Mouse (Mus musculus): ENCODE measurements around the gene Casp8ap2. TPM values are rescaled to one million over a fixed set of nuclear protein-coding genes. Genes with fewer than 3 reads are reported as not detected.
A peak's percentile ranks its signal among the peaks of the same experiment; 100 is the strongest.

The Casp8ap2 gene
- polyA plus RNA-seq, 1 experiment = 1.8 TPM

DNA sequence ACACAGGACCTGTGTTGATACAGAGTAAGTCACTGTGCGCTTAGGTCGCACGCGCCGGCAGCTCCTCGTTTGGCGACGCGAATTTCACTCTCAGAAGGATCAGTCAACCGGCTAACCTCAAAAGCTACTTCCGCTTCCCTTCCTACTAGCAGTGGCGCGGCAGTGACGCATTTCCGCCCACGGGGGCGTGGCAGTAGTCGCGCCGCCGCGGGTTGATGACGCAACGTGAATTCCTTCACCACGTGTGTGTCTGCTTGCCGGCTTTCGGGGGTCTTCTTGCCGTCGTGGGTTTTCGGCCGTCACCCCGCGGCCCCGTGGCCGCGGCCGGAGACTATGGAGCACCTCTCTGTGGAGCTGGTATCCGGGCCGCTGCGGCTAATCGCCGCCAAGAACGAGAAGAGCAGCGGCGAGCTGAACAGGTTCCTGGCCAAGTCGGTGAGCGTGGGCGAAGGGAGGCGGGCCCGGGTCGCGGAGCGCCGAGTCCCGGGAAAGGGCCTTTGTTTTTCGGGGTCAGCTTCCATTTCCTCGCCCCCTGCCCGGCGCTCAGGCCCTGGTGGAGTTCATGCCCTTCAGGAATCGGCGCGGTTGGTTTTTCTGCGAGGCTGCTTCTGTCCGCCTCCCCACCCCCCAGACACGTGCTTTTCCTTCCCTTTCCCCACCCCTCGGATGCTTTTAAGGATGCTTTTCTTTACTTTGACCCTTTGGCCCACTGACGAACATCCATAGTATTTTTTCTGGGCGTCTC, 41.8 kb downstream of the Casp8ap2 start, which contains the start of gene Mdn1:
Gene Mdn1, plus strand, starts transcription at position 202 of the 745 bp plus-strand sequence.
- TF ChIP-seq E2F4 (IDR thresholded peaks at IDR 0.05; ENCODE audit: insufficient read depth) (no peak), CEBPB (IDR thresholded peaks at IDR 0.05; ENCODE audit: insufficient read depth, poor library complexity, severe bottlenecking) (0 out of 2 replicates have a peak, but pooled peaks have one; percentile 57), USF1 (IDR thresholded peaks at IDR 0.05; ENCODE audit: low read depth) (peak; percentile 32), TCF3 (IDR thresholded peaks at IDR 0.05; ENCODE audit: insufficient read length, low read depth) (no peak), MYOD1 (IDR thresholded peaks at IDR 0.05; ENCODE audit: control insufficient read depth in 1 of 3, insufficient read length in 2 of 3, low read depth in 2 of 3) (peak in 1 of 3 experiments; percentile 12), MAX (IDR thresholded peaks at IDR 0.05; ENCODE audit: low read depth) (no peak), SRF (IDR thresholded peaks at IDR 0.05; ENCODE audit: control insufficient read depth, insufficient read length, low read depth) (peak; percentile 83), TCF12 (IDR thresholded peaks at IDR 0.05; ENCODE audit: insufficient read depth, poor library complexity, severe bottlenecking) (no peak), POLR2AphosphoS2 (IDR thresholded peaks at IDR 0.05; ENCODE audit: insufficient read length, low read depth) (peak; percentile 88), POLR2A (IDR thresholded peaks at IDR 0.05; ENCODE audit: insufficient read length, low read depth) (peak; percentile 75)
- H3ac ChIP-seq (ENCODE audit: control insufficient read depth, insufficient read length) = peak within 1 kb of the TSS; percentile 48
- H3K4me3 ChIP-seq = peak within 1 kb of the TSS; percentile 84
- H3K36me3 ChIP-seq (ENCODE audit: control insufficient read depth, insufficient read depth) = no peaks in the 10 kb centered on the region
- H3K4me2 ChIP-seq (ENCODE audit: low read depth) = peak within 1 kb of the TSS; percentile 98
- H3K27me3 ChIP-seq (ENCODE audit: control insufficient read depth, insufficient read depth, insufficient read length) = no peaks in the 10 kb centered on the region
- peaks cover 51% of the 10 kb centered on the region for H3K79me2 ChIP-seq (ENCODE audit: control insufficient read depth, insufficient read depth)

DNA sequence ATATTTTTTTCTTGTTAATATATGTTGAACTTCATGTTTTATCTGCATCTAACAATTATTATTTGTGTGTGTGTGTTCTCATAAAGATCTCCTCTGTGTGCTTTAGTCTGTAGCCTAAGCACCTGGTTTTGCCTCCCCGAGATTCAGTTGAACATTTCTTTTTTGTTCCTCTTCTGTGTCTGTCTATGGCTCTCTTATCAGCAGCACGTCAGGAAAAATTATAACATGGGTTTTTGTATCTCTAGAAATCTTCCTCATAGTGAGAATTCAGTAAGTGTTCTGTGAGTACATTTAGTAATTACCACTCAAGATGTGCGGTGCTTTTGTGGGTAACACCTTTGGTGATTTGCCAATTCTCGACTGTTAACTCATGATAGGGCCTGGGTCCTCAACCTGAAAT, 50.6 kb downstream of the Casp8ap2 start:
- peaks cover 30% of the 10 kb centered on the region for H3K79me2 ChIP-seq (ENCODE audit: control insufficient read depth, insufficient read depth)
- no peak overlapping the region for H3K4me2 ChIP-seq (ENCODE audit: low read depth)
- H3K4me3 ChIP-seq = no peak overlapping the region
- H3K27me3 ChIP-seq (ENCODE audit: control insufficient read depth, insufficient read depth, insufficient read length) = no peaks in the 10 kb centered on the region
- TF ChIP-seq E2F4 (IDR thresholded peaks at IDR 0.05; ENCODE audit: insufficient read depth) (no peak), POLR2AphosphoS2 (IDR thresholded peaks at IDR 0.05; ENCODE audit: insufficient read length, low read depth) (no peak), SRF (IDR thresholded peaks at IDR 0.05; ENCODE audit: control insufficient read depth, insufficient read length, low read depth) (no peak), POLR2A (IDR thresholded peaks at IDR 0.05; ENCODE audit: insufficient read length, low read depth) (no peak), MYOG (IDR thresholded peaks at IDR 0.05; ENCODE audit: control insufficient read depth in 1 of 3, insufficient read depth in 1 of 3, insufficient read length in 2 of 3, low read depth in 2 of 3) (no peak), USF1 (IDR thresholded peaks at IDR 0.05; ENCODE audit: low read depth) (no peak), REST (IDR thresholded peaks at IDR 0.05; ENCODE audit: insufficient read depth, insufficient read length) (no peak), TCF3 (IDR thresholded peaks at IDR 0.05; ENCODE audit: insufficient read length, low read depth) (no peak), CEBPB (IDR thresholded peaks at IDR 0.05; ENCODE audit: insufficient read depth, poor library complexity, severe bottlenecking) (no peak), MYOD1 (IDR thresholded peaks at IDR 0.05; ENCODE audit: control insufficient read depth in 1 of 3, insufficient read length in 2 of 3, low read depth in 2 of 3) (no peak), MAX (IDR thresholded peaks at IDR 0.05; ENCODE audit: low read depth) (no peak)
- H3K36me3 ChIP-seq (ENCODE audit: control insufficient read depth, insufficient read depth) = peaks cover 32% of the 10 kb centered on the region
- H3ac ChIP-seq (ENCODE audit: control insufficient read depth, insufficient read length) = no peak overlapping the region

- H3K36me3 ChIP-seq (ENCODE audit: control insufficient read depth, insufficient read depth) = peaks cover 38% of the 10 kb centered on the region
- no peak overlapping the region for H3ac ChIP-seq (ENCODE audit: control insufficient read depth, insufficient read length)
- TF ChIP-seq MYOG (IDR thresholded peaks at IDR 0.05; ENCODE audit: control insufficient read depth in 1 of 3, insufficient read depth in 1 of 3, insufficient read length in 2 of 3, low read depth in 2 of 3) (no peak), SRF (IDR thresholded peaks at IDR 0.05; ENCODE audit: control insufficient read depth, insufficient read length, low read depth) (no peak), E2F4 (IDR thresholded peaks at IDR 0.05; ENCODE audit: insufficient read depth) (no peak), TCF12 (IDR thresholded peaks at IDR 0.05; ENCODE audit: insufficient read depth, poor library complexity, severe bottlenecking) (no peak)
- H3K79me2 ChIP-seq (ENCODE audit: control insufficient read depth, insufficient read depth) = peaks cover 14% of the 10 kb centered on the region
- H3K4me3 ChIP-seq = no peak overlapping the region
- H3K27me3 ChIP-seq (ENCODE audit: control insufficient read depth, insufficient read depth, insufficient read length) = no peaks in the 10 kb centered on the region
- H3K4me2 ChIP-seq (ENCODE audit: low read depth) = no peak overlapping the region
Measured at GRCm38 (mm10) chr4:32668291-32668690, 53.0 kb downstream of the Casp8ap2 start.

- Histone ChIP-seq H3K36me3 (ENCODE audit: control insufficient read depth, insufficient read depth) (peaks cover 43% of the 10 kb centered on the region), H3ac (ENCODE audit: control insufficient read depth, insufficient read length) (no peak overlapping the region), H3K27me3 (ENCODE audit: control insufficient read depth, insufficient read depth, insufficient read length) (no peaks in the 10 kb centered on the region), H3K79me2 (ENCODE audit: control insufficient read depth, insufficient read depth) (peaks cover 7% of the 10 kb centered on the region), H3K4me2 (ENCODE audit: low read depth) (no peak overlapping the region), H3K4me3 (no peak overlapping the region)
- TF ChIP-seq POLR2AphosphoS2 (IDR thresholded peaks at IDR 0.05; ENCODE audit: insufficient read length, low read depth) (no peak), E2F4 (IDR thresholded peaks at IDR 0.05; ENCODE audit: insufficient read depth) (no peak), POLR2A (IDR thresholded peaks at IDR 0.05; ENCODE audit: insufficient read length, low read depth) (no peak), SRF (IDR thresholded peaks at IDR 0.05; ENCODE audit: control insufficient read depth, insufficient read length, low read depth) (no peak), MAX (IDR thresholded peaks at IDR 0.05; ENCODE audit: low read depth) (no peak), TCF12 (IDR thresholded peaks at IDR 0.05; ENCODE audit: insufficient read depth, poor library complexity, severe bottlenecking) (no peak), CEBPB (IDR thresholded peaks at IDR 0.05; ENCODE audit: insufficient read depth, poor library complexity, severe bottlenecking) (no peak)
Measured at GRCm38 (mm10) chr4:32669825-32670224, 54.6 kb downstream of the Casp8ap2 start.

DNA sequence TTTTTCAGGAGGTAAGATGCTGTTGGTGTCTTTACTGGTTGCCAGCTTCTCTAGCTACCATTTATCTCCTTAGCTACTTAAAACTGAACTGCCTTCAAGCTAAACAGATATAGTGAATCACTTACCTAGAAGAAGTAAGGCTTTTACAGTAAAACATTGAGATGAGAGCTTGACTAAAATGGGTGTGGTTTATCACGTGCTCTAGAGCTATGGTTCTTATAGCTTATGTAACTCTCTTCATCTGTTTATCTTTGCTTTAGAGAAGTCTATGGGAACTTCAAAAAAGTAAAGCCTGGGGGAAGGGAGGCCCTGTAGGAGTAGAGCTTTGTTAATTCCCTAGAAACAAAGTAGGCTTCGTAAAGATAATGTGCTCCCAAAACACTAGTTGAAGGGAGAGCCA, 58.8 kb downstream of the Casp8ap2 start:
- Histone ChIP-seq H3K79me2 (ENCODE audit: control insufficient read depth, insufficient read depth) (no peaks in the 10 kb centered on the region), H3K36me3 (ENCODE audit: control insufficient read depth, insufficient read depth) (peaks cover 52% of the 10 kb centered on the region), H3K27me3 (ENCODE audit: control insufficient read depth, insufficient read depth, insufficient read length) (no peaks in the 10 kb centered on the region), H3ac (ENCODE audit: control insufficient read depth, insufficient read length) (no peak overlapping the region), H3K4me2 (ENCODE audit: low read depth) (no peak overlapping the region), H3K4me3 (no peak overlapping the region)
- TF ChIP-seq MYOD1 (IDR thresholded peaks at IDR 0.05; ENCODE audit: control insufficient read depth in 1 of 3, insufficient read length in 2 of 3, low read depth in 2 of 3) = no peak
- TF ChIP-seq USF1 (IDR thresholded peaks at IDR 0.05; ENCODE audit: low read depth) = no peak
- TF ChIP-seq POLR2AphosphoS2 (IDR thresholded peaks at IDR 0.05; ENCODE audit: insufficient read length, low read depth) = no peak
- no peak for TF ChIP-seq REST (IDR thresholded peaks at IDR 0.05; ENCODE audit: insufficient read depth, insufficient read length)
- no peak for TF ChIP-seq TCF12 (IDR thresholded peaks at IDR 0.05; ENCODE audit: insufficient read depth, poor library complexity, severe bottlenecking)
- TF ChIP-seq MAX (IDR thresholded peaks at IDR 0.05; ENCODE audit: low read depth) = no peak
- no peak for TF ChIP-seq CEBPB (IDR thresholded peaks at IDR 0.05; ENCODE audit: insufficient read depth, poor library complexity, severe bottlenecking)
- TF ChIP-seq POLR2A (IDR thresholded peaks at IDR 0.05; ENCODE audit: insufficient read length, low read depth) = no peak
